Mouse (Mus musculus): ENCODE measurements around the gene Stx18. TPM values are rescaled to one million over a fixed set of nuclear protein-coding genes. Genes with fewer than 3 reads are reported as not detected.

The Stx18 gene
- polyA plus RNA-seq, 1 experiment, result 31.6 TPM

DNA sequence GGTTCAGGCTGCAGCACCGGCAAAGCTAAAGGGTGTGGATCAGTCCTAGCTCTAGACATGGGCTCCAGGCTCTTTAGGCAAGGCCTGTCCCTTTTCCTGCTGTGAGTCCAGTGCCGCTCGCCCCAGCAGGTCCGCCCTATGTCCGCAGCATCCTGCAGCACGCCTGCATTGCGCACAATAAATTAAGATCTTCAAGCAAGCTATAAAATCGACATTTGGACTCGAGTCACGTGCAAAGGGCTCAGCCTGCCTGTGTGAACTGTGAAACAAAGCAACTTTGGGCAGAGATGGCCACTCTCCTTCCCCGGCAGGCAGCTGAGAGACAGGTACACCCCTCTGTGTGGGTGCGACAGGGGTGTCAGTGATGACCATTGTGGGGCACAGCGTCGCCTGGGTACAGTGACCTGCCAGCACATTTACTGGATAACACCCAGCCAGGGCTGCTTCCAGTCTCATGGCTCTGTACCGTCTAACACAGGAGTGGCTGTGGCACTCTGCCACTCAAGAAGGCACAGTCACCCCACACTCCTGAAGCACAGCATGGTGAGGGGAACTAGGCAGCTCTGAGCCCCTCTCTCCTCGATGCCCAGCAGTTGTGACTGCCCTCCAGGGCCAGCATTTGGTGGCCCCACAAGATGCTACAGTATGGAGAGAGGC, 135.8 kb downstream of the Stx18 start:
- TF ChIP-seq POLR2A (IDR thresholded peaks at IDR 0.05; ENCODE audit: control insufficient read depth, low read depth, low read length) (no peak), CTCF (IDR thresholded peaks at IDR 0.05; ENCODE audit: control insufficient read depth, insufficient read depth, insufficient replicate concordance, low read depth, low read length) (no peak)
- no peaks in the 10 kb centered on the region for H3K36me3 ChIP-seq (ENCODE audit: control insufficient read depth, insufficient read depth, low read length)
- H3K4me3 ChIP-seq (ENCODE audit: control insufficient read depth, low read depth, low read length), result no peak overlapping the region

DNA sequence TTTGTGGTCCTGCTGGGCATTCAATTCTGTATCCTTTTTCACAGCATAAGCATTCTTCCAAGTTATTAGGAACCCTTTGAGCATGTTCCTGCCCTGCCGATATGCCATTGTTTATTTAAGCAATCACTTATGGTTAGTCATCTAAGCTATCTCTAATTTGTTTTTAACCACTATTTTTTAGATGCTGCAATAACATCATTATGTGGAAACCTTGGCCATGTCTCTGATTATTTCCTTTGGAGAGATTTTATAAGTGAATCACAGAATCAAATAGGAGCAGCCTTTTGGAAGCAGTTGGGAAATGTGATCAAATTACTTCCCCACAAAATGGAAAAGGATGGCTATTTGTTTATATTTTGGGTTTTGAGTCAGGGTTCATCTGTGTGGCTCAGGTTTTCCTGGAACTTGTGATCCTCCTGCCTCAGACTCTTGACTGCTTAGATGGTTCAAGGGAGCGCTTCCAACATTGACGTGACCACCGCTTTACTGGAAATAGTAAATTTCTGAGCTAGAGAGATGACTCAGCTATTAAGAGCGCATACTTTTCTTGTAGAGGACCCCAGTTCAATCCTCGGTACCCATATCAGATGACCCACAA, 146.2 kb downstream of the Stx18 start:
- H3K4me1 ChIP-seq (ENCODE audit: control insufficient read depth, insufficient read depth, low read length), result no peaks in the 10 kb centered on the region
- H3K36me3 ChIP-seq (ENCODE audit: control insufficient read depth, insufficient read depth, low read length), result no peaks in the 10 kb centered on the region
- H3K27ac ChIP-seq (ENCODE audit: control insufficient read depth, insufficient read depth, low read depth, low read length), result no peak overlapping the region
- no peaks in the 10 kb centered on the region for H3K27me3 ChIP-seq (ENCODE audit: control insufficient read depth, insufficient read depth, low read length)
- no peak overlapping the region for H3K4me3 ChIP-seq (ENCODE audit: control insufficient read depth, low read depth, low read length)
- no peak for TF ChIP-seq CTCF (IDR thresholded peaks at IDR 0.05; ENCODE audit: control insufficient read depth, insufficient read depth, insufficient replicate concordance, low read depth, low read length)
- TF ChIP-seq POLR2A (IDR thresholded peaks at IDR 0.05; ENCODE audit: control insufficient read depth, low read depth, low read length), result no peak

More for the DNA sequence above, 135.8 kb downstream of the Stx18 start:
- Histone ChIP-seq H3K27me3 (ENCODE audit: control insufficient read depth, insufficient read depth, low read length) (no peaks in the 10 kb centered on the region), H3K4me1 (ENCODE audit: control insufficient read depth, insufficient read depth, low read length) (peaks cover 2% of the 10 kb centered on the region; the same call in 1 of the 2 replicates), H3K27ac (ENCODE audit: control insufficient read depth, insufficient read depth, low read depth, low read length) (no peak overlapping the region)

GRCm38 (mm10) chr5:38187006-38187405, 148.5 kb downstream of the Stx18 start:
- no peak for TF ChIP-seq POLR2A (IDR thresholded peaks at IDR 0.05; ENCODE audit: control insufficient read depth, low read depth, low read length)
- TF ChIP-seq CTCF (IDR thresholded peaks at IDR 0.05; ENCODE audit: control insufficient read depth, insufficient read depth, insufficient replicate concordance, low read depth, low read length), result no peak
- Histone ChIP-seq H3K27me3 (ENCODE audit: control insufficient read depth, insufficient read depth, low read length) (no peaks in the 10 kb centered on the region), H3K4me1 (ENCODE audit: control insufficient read depth, insufficient read depth, low read length) (no peaks in the 10 kb centered on the region), H3K27ac (ENCODE audit: control insufficient read depth, insufficient read depth, low read depth, low read length) (no peak overlapping the region), H3K4me3 (ENCODE audit: control insufficient read depth, low read depth, low read length) (no peak overlapping the region), H3K36me3 (ENCODE audit: control insufficient read depth, insufficient read depth, low read length) (no peaks in the 10 kb centered on the region)

Other genes starting within 250 kb of the Stx18 start
- 0.18 TPM in 1 of 2 replicates, not detected in the other for gene Msx1, start 214.2 kb upstream of the Stx18 start, polyA plus RNA-seq (2012; rRNA removed)
- 42.5 and 51.6 TPM in 2 replicates for gene Nsg1, start 121.2 kb downstream of the Stx18 start, polyA plus RNA-seq (2012; rRNA removed)
- 23.5 and 24.5 TPM in 2 replicates for gene Zbtb49, start 181.7 kb downstream of the Stx18 start, polyA plus RNA-seq (2012; rRNA removed)
- 313 and 361 TPM in 2 replicates for gene Lyar, start 181.7 kb downstream of the Stx18 start, polyA plus RNA-seq (2012; rRNA removed)
- gene Tmem128, start 221.4 kb downstream of the Stx18 start, polyA plus RNA-seq (2012; rRNA removed), result 52.2 and 62.5 TPM in 2 replicates
- gene Otop1, start 237.2 kb downstream of the Stx18 start, polyA plus RNA-seq (2012; rRNA removed), result 0.40 and 0.67 TPM in 2 replicates

Measured in testis, adult 2 months (tissue).